Mouse (Mus musculus) heart, adult 2 months (tissue): Measurements from ENCODE around the gene Fgfr2.

ENCODE experiments used
- CTCF ChIP-seq: fragments of 200-600 bp; IDR thresholded peaks from 2 replicates; pipeline ENCODE4 v1.8.1; 2022; ENCODE audit warnings: antibody characterized with exemption, mild to moderate bottlenecking, moderate library complexity
- POLR2A ChIP-seq: fragments of 200-500 bp; IDR thresholded peaks from 2 replicates; pipeline ENCODE4 v1.6.1; 2011; ENCODE audit warnings: mild to moderate bottlenecking, low read depth, low read length, control low read depth; ENCODE audit not compliant: insufficient read depth

GRCm38 (mm10) chr7:130240191-130240590 lies 2883.0 kb downstream of the Fgfr2 start:
- TF ChIP-seq CTCF (no peak), POLR2A (no peak)
